Mouse (Mus musculus): ENCODE measurements around the gene Hist4h4.

DNA sequence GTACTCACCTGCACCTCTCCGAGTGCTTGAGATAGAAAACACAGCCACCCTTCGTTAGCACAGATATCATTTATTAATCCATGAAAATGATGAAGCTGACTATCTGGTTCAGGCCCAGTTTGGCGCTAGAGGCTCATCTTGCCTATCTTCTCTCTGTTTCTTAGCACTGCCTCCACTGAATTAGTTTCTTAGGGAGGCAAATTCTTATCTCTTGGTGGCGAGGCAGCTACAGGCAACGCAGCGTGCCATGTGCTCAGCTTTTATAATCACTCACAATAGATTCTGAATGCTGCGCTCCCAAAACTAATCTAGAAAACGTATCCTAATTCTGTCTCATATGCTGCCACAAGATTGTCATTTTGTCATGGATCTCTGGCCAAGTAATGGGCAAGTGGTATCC is 44.2 kb upstream of the Hist4h4 start:
- TF ChIP-seq POLR2A (IDR thresholded peaks at IDR 0.05; ENCODE audit: low read depth, low read length) (no peak), CTCF (conservative IDR thresholded peaks at IDR 0.05; ENCODE audit: insufficient read depth, insufficient read length, low read depth, low read length) (no peak)
